7 mouse cellular contexts compared by ENCODE assay signal in the genomic region with DNA sequence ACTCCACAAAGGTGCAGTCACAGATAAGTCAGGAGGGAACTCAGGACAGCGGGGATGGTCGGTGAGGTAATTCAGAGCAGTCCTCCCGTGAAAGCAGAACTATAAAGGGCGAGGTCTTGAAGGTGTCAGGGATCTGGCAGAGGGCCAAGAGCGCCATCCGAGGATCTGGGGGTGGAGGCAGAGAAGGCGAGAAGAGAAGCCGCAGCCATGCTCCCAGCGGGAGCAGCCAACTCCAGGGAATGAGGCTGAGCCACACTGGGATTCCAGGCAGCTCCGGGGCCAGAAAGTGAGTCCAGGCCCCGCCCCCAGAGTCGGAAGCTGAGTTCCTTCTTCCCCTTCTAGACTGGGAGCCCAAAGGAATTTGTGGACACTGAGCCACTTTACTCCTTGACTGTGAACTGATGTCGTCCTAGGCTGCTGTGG. TPM values are rescaled to one million over a fixed set of nuclear protein-coding genes. Genes with fewer than 3 reads are reported as not detected.
DNase-seq lines count a peak whose midpoint lies in the region; ATAC-seq lines count a peak whose summit lies in the region.

No protein-coding gene starts in this region.

- H3K4me3 ChIP-seq in lung, embryonic 15.5 days: peak overlapping the region; percentile 28

- DNase-seq in MN1 (ENCODE audit: low spot score): peak; percentile 66
- peak; percentile 55 to 67 for DNase-seq in adrenal gland, postnatal 36 days
- DNase-seq in gastrocnemius, postnatal 4 days (ENCODE audit: low spot score in 2 of 2): peak; percentile 19 to 21
- peak; percentile 18 to 21 for DNase-seq in kidney, adult 8-10 months
- DNase-seq in right cerebral cortex, postnatal 4 days: peak; percentile 21
- no peak for DNase-seq in spleen, postnatal 4 days (ENCODE audit: low spot score in 2 of 2)

- no peaks in the 10 kb centered on the region for H3K9me3 ChIP-seq in lung, embryonic 15.5 days

- peak overlapping the region; percentile 34; the same call in 1 of the 2 replicates for H3K9ac ChIP-seq in lung, embryonic 15.5 days

- 0 out of 2 replicates have a peak, but pooled peaks cover 4% of the 10 kb centered on the region for H3K4me1 ChIP-seq in lung, embryonic 15.5 days

- H3K4me2 ChIP-seq in lung, embryonic 15.5 days: peak overlapping the region; percentile 59

- peak; percentile 64 for ATAC-seq in lung, embryonic 15.5 days (ENCODE audit: borderline replicate concordance, extremely low read depth, low FRiP score, low TSS enrichment)

- 3% methylated on average over 13 of the region's 13 CpGs for WGBS in lung, embryonic 15.5 days

- H3K27ac ChIP-seq in lung, embryonic 15.5 days: no peak overlapping the region

- H3K27me3 ChIP-seq in lung, embryonic 15.5 days: no peaks in the 10 kb centered on the region

- no peaks in the 10 kb centered on the region for H3K36me3 ChIP-seq in lung, embryonic 15.5 days

RNA-seq across cellular contexts. Expression of a gene that starts 41.3 kb away (rescaled TPM):
- total RNA-seq in adrenal gland, postnatal 36 days (2021): 10 to 100 TPM; 86.5 to 89.9 TPM
- total RNA-seq in gastrocnemius, postnatal 4 days (2021): 10 to 100 TPM; 71.2 to 73.6 TPM
- polyA plus RNA-seq in lung, embryonic 15.5 days (2015; fragmentation: Nextera tagmentation; extraction: Ambion mirVana): 37.7 and 41.1 TPM in 2 replicates

Comparison
In these comparisons a context has a peak if more than half of its experiments do, and no peak if none do; other contexts are left out.
1. DNase-seq: peak in MN1 (single experiment), adrenal gland, postnatal 36 days (2 of 2), gastrocnemius, postnatal 4 days (2 of 2), kidney, adult 8-10 months (2 of 2) and right cerebral cortex, postnatal 4 days (single experiment); none in spleen, postnatal 4 days (0 of 2).